13 mouse cellular contexts compared by ENCODE assay signal in the genomic region with DNA sequence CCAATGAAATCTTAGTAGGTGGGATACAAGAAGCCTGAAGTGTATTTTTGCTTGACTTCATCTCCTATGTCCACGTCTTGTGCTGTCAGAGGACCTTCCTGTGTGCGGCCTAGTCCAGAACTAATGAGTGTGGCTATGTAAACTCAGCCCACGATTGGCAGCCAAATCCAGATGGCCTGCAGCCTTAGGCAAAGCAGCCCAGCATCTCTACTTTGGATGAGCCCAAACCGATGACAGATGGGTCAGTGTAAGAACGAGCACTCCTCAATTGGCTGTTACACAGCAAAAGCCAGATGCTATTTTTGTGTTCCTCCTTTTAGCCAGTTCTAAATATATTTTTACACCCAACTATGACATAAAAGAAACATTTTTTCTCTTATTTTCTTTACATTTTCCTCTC. TPM values are rescaled to one million over a fixed set of nuclear protein-coding genes. Genes with fewer than 3 reads are reported as not detected.
DNase-seq lines count a peak whose midpoint lies in the region; ATAC-seq and TF ChIP-seq lines count a peak whose summit lies in the region.
"Had no signal": no experiment of that assay in that cellular context is flagged by ENCODE, and none has a peak within 500 bp of the region (broad histone marks: within the 10 kb centered on the region; RNA-seq: fewer than 3 reads in every experiment).

No protein-coding gene starts in this region.

- no peak overlapping the region for H3K4me3 ChIP-seq in heart, embryonic 11.5 days (ENCODE audit: low read depth, low read length)
- H3K4me3 ChIP-seq in cerebellum, adult 2 months (replicated peaks; ENCODE audit: insufficient read depth, low read depth, low read length), result no peak overlapping the region

- no peak for TF ChIP-seq POLR2A in brain, embryonic 14.5 days (IDR thresholded peaks at IDR 0.05; ENCODE audit: borderline replicate concordance, extremely low read depth, insufficient read depth, insufficient read length, poor library complexity, severe bottlenecking)
- no peak for TF ChIP-seq POLR2A in cerebellum, adult 2 months (IDR thresholded peaks at IDR 0.05; ENCODE audit: borderline replicate concordance, insufficient read depth, low read length)

- H3K9me3 ChIP-seq in heart, embryonic 11.5 days (replicated peaks; ENCODE audit: control insufficient read depth, low read length), result no peaks in the 10 kb centered on the region

- 61% methylated on average over 5 of the region's 5 CpGs for WGBS in heart, embryonic 11.5 days (ENCODE audit: insufficient replicate concordance)
- WGBS in cerebellum, adult 2 months, result 10% methylated on average over 5 of the region's 5 CpGs

- no peak for TF ChIP-seq CTCF in brain, embryonic 14.5 days (IDR thresholded peaks at IDR 0.05; ENCODE audit: borderline replicate concordance, extremely low read depth, insufficient read depth, insufficient read length)
- TF ChIP-seq CTCF in cerebellum, adult 2 months (IDR thresholded peaks at IDR 0.05; ENCODE audit: borderline replicate concordance, insufficient read depth, low read depth, low read length), result no peak

- H3K36me3 ChIP-seq in heart, embryonic 11.5 days (ENCODE audit: control insufficient read depth, insufficient read depth, low read length), result no peaks in the 10 kb centered on the region

- DNase-seq in heart, postnatal 25 days (ENCODE audit: low spot score), result peak; percentile 1
- peak; percentile 73 for DNase-seq in brain, embryonic 14.5 days (ENCODE audit: low read depth)
- DNase-seq in cerebellum, adult 2 months, result peak; percentile 40 to 72
- DNase-seq in left cerebral cortex, adult 18-20 months (ENCODE audit: low spot score in 2 of 2), result peak; percentile 19 to 23
- DNase-seq in thymus, postnatal 25 days, result no peak
- DNase-seq in gastrocnemius, postnatal 25 days, result no peak
- DNase-seq in MN1 (ENCODE audit: low spot score), result no peak
- DNase-seq: adrenal gland, postnatal 25 days; kidney, postnatal 10 days; thymus, postnatal 36 days had no signal

- H3K4me1 ChIP-seq in heart, embryonic 11.5 days (ENCODE audit: control insufficient read depth, insufficient read depth, low read length), result no peaks in the 10 kb centered on the region
- H3K4me1 ChIP-seq in cerebellum, adult 2 months (ENCODE audit: control insufficient read depth, insufficient read depth, low read length), result peaks cover 3% of the 10 kb centered on the region; the same call in 1 of the 2 replicates

- intact Hi-C loops in heart, postnatal 25 days (cut with DNase I), result no loop called here

- H3K4me2 ChIP-seq in heart, embryonic 11.5 days, result no peak overlapping the region

- H3K27me3 ChIP-seq in heart, embryonic 11.5 days (ENCODE audit: control insufficient read depth, insufficient read depth, low read length), result no peaks in the 10 kb centered on the region
- H3K27me3 ChIP-seq in cerebellum, adult 2 months (ENCODE audit: control insufficient read depth, insufficient read depth, low read length), result no peaks in the 10 kb centered on the region

- no peak for ATAC-seq in heart, embryonic 11.5 days (replicated peaks; ENCODE audit: insufficient number of reproducible peaks, low FRiP score, low TSS enrichment)

- no peak overlapping the region for H3K27ac ChIP-seq in heart, embryonic 11.5 days (ENCODE audit: low read depth, low read length)
- no peak overlapping the region for H3K27ac ChIP-seq in cerebellum, adult 2 months (ENCODE audit: insufficient read depth, low read length)

- no peak overlapping the region for H3K9ac ChIP-seq in heart, embryonic 11.5 days (ENCODE audit: low read depth, low read length)

RNA-seq across cellular contexts. Expression of gene Drd1, which starts 32.2 kb away (rescaled TPM):
- 1 to 10 TPM in 1 of 2 experiments, under 1 TPM in 1; 0.28 to 1.1 TPM for total RNA-seq in heart, postnatal 25 days (2021)
- polyA plus RNA-seq in heart, embryonic 11.5 days (2014; fragmentation: Nextera tagmentation; extraction: Ambion mirVana), result 0.24 TPM in 1 of 2 replicates, not detected in the other
- polyA plus RNA-seq in brain, embryonic 14.5 days (2012; rRNA removed), result 1.2 and 1.6 TPM in 2 replicates
- polyA plus RNA-seq in cerebellum, adult 2 months (2012; rRNA removed), result 0.33 and 0.57 TPM in 2 replicates
- 10 to 100 TPM; 38.5 to 52.1 TPM for total RNA-seq in left cerebral cortex, adult 18-20 months (2021)
- under 1 TPM; 0.08 to 0.11 TPM for total RNA-seq in gastrocnemius, postnatal 25 days (2021)
- total RNA-seq: adrenal gland, postnatal 25 days; megakaryocyte progenitor cell, adult 5-6 weeks had no signal
- polyA plus RNA-seq: heart, embryonic 14.5 days had no signal

RNA-seq across cellular contexts. Expression of gene Sfxn1, which starts 48.4 kb away (rescaled TPM):
- 1 to 10 TPM; 6.8 to 7.7 TPM for total RNA-seq in heart, postnatal 25 days (2021)
- polyA plus RNA-seq in heart, embryonic 11.5 days (2014; fragmentation: Nextera tagmentation; extraction: Ambion mirVana), result 35.0 and 38.4 TPM in 2 replicates
- polyA plus RNA-seq in brain, embryonic 14.5 days (2012; rRNA removed), result 49.1 and 62.2 TPM in 2 replicates
- 32.2 and 32.9 TPM in 2 replicates for polyA plus RNA-seq in cerebellum, adult 2 months (2012; rRNA removed)
- 10 to 100 TPM; 47.3 to 50.5 TPM for total RNA-seq in left cerebral cortex, adult 18-20 months (2021)
- 1 to 10 TPM; 2.3 to 4.4 TPM for total RNA-seq in gastrocnemius, postnatal 25 days (2021)

Comparison
In these comparisons a context has a peak if more than half of its experiments do, and no peak if none do; other contexts are left out.
1. DNase-seq: peak in heart, postnatal 25 days (single experiment), brain, embryonic 14.5 days (single experiment), cerebellum, adult 2 months (2 of 2) and left cerebral cortex, adult 18-20 months (2 of 2); none in thymus, postnatal 25 days (single experiment), gastrocnemius, postnatal 25 days (single experiment) and MN1 (single experiment).
2. RNA of gene Drd1, which starts 32.2 kb away (total RNA-seq): 38.5 to 52.1 TPM in left cerebral cortex, adult 18-20 months; 0.28 to 1.1 TPM in heart, postnatal 25 days and 0.08 to 0.11 TPM in gastrocnemius, postnatal 25 days; every median in the first group is over 10 times any median in the second.
3. RNA of gene Sfxn1, which starts 48.4 kb away (total RNA-seq): 47.3 to 50.5 TPM in left cerebral cortex, adult 18-20 months; 6.8 to 7.7 TPM in heart, postnatal 25 days and 2.3 to 4.4 TPM in gastrocnemius, postnatal 25 days; every median in the first group is over 4 times any median in the second.